Mouse (Mus musculus) myocyte (in vitro differentiated cells): ENCODE data around the gene Zfp592. TPM values are rescaled to one million over a fixed set of nuclear protein-coding genes. Genes with fewer than 3 reads are reported as not detected.

Source experiments
- H3K27me3 ChIP-seq: one replicate; pipeline ENCODE4 v1.6.1; 2011; ENCODE audit not compliant: control insufficient read depth, insufficient read depth, insufficient read length
- H3K36me3 ChIP-seq: one replicate; pipeline ENCODE4 v1.6.1; 2011; ENCODE audit not compliant: control insufficient read depth, insufficient read depth
- H3K4me2 ChIP-seq: one replicate; pipeline ENCODE4 v1.6.1; 2011; ENCODE audit warnings: low read depth, control low read depth
- H3K4me3 ChIP-seq: one replicate; pipeline ENCODE4 v1.5.1; 2011; ENCODE audit warnings: mild to moderate bottlenecking, control low read depth, moderate library complexity
- H3K79me2 ChIP-seq: one replicate; pipeline ENCODE4 v1.6.1; 2011; ENCODE audit not compliant: control insufficient read depth, insufficient read depth
- H3ac ChIP-seq: one replicate; pipeline ENCODE4 v1.6.1; 2011; ENCODE audit not compliant: control insufficient read depth, insufficient read length
- CEBPB ChIP-seq: IDR thresholded peaks from 2 replicates; pipeline ENCODE4 v1.6.1; 2011; ENCODE audit warnings: mild to moderate bottlenecking, moderate library complexity; ENCODE audit not compliant: poor library complexity, insufficient read depth, severe bottlenecking
- E2F4 ChIP-seq: IDR thresholded peaks from one replicate; pipeline ENCODE4 v1.6.1; 2011; ENCODE audit warnings: mild to moderate bottlenecking, control low read depth, moderate library complexity; ENCODE audit not compliant: insufficient read depth
- MAX ChIP-seq: IDR thresholded peaks from one replicate; pipeline ENCODE4 v1.6.1; 2011; ENCODE audit warnings: low read depth, mild to moderate bottlenecking, control low read depth
- MYOD1 ChIP-seq, 3 experiments: IDR thresholded peaks; one replicate each; pipeline ENCODE4 v1.6.1; 2011; ENCODE audit warnings: control low read depth in 2 of 3, low read depth in 2 of 3, mild to moderate bottlenecking in 2 of 3, moderate library complexity in 1 of 3; ENCODE audit not compliant: insufficient read length in 2 of 3, control insufficient read depth in 1 of 3
- MYOG ChIP-seq, 3 experiments: IDR thresholded peaks; one replicate each; pipeline ENCODE4 v1.6.1; 2011; ENCODE audit warnings: control low read depth in 2 of 3, low read depth in 2 of 3, mild to moderate bottlenecking in 2 of 3; ENCODE audit not compliant: insufficient read length in 2 of 3, control insufficient read depth in 1 of 3, insufficient read depth in 1 of 3
- POLR2A ChIP-seq: IDR thresholded peaks from one replicate; pipeline ENCODE4 v1.6.1; 2011; ENCODE audit warnings: low read depth, mild to moderate bottlenecking, control low read depth, moderate library complexity; ENCODE audit not compliant: insufficient read length
- POLR2AphosphoS2 ChIP-seq: IDR thresholded peaks from one replicate; pipeline ENCODE4 v1.6.1; 2011; ENCODE audit warnings: low read depth, control low read depth; ENCODE audit not compliant: insufficient read length
- REST ChIP-seq: IDR thresholded peaks from one replicate; pipeline ENCODE4 v1.6.1; 2011; ENCODE audit warnings: mild to moderate bottlenecking, control low read depth, moderate library complexity; ENCODE audit not compliant: insufficient read depth, insufficient read length
- SRF ChIP-seq: IDR thresholded peaks from one replicate; pipeline ENCODE4 v1.6.1; 2011; ENCODE audit warnings: low read depth; ENCODE audit not compliant: control insufficient read depth, insufficient read length
- TCF12 ChIP-seq: IDR thresholded peaks from one replicate; pipeline ENCODE4 v1.6.1; 2011; ENCODE audit warnings: mild to moderate bottlenecking, control low read depth; ENCODE audit not compliant: poor library complexity, insufficient read depth, severe bottlenecking
- TCF3 ChIP-seq: IDR thresholded peaks from one replicate; pipeline ENCODE4 v1.6.1; 2011; ENCODE audit warnings: low read depth, control low read depth; ENCODE audit not compliant: insufficient read length
- USF1 ChIP-seq: IDR thresholded peaks from one replicate; pipeline ENCODE4 v1.6.1; 2011; ENCODE audit warnings: low read depth, mild to moderate bottlenecking, control low read depth, moderate library complexity
- polyA plus RNA-seq: library from polyadenylated mRNA; unstranded; fragments of >200 nt; fragmentation: generic; extraction: Trizol; gene quantifications from one replicate; pipeline ENCODE4 v1.2.1, GENCODE M21; 2012; ENCODE audit warnings: missing spikeins

Zfp592 gene
- polyA plus RNA-seq, 1 experiment, result 11.9 TPM

- Histone ChIP-seq H3K27me3 (peaks cover 23% of the 10 kb centered on the region), H3K79me2 (no peaks in the 10 kb centered on the region), H3K4me3 (no peak overlapping the region), H3K4me2 (no peak overlapping the region), H3K36me3 (no peaks in the 10 kb centered on the region), H3ac (no peak overlapping the region)
- TF ChIP-seq TCF3, result no peak
- TF ChIP-seq CEBPB, result no peak
- no peak for TF ChIP-seq MYOG (IDR thresholded peaks at IDR 0.05; ENCODE audit: control insufficient read depth in 1 of 3, insufficient read depth in 1 of 3, insufficient read length in 2 of 3, low read depth in 2 of 3)
- TF ChIP-seq REST, result no peak
- no peak for TF ChIP-seq MYOD1 (IDR thresholded peaks at IDR 0.05; ENCODE audit: control insufficient read depth in 1 of 3, insufficient read length in 2 of 3, low read depth in 2 of 3)
- no peak for TF ChIP-seq TCF12
- TF ChIP-seq USF1, result no peak
- no peak for TF ChIP-seq E2F4
- TF ChIP-seq MAX, result no peak
- no peak for TF ChIP-seq POLR2AphosphoS2
- TF ChIP-seq POLR2A, result no peak
- no peak for TF ChIP-seq SRF
These were observed 100.8 kb downstream of the Zfp592 start for GRCm38 (mm10) chr7:81094104-81094757.

Other genes with a start within 250 kb of the Zfp592 start
- gene Iqgap1, start 167.7 kb upstream of the Zfp592 start, polyA plus RNA-seq, result 61.7 TPM
- 6.3 TPM for gene Zscan2, start 132.8 kb upstream of the Zfp592 start, polyA plus RNA-seq
- 15.1 TPM for gene Wdr73, start 92.4 kb upstream of the Zfp592 start, polyA plus RNA-seq
- 0.98 TPM for gene Nmb, start 88.6 kb upstream of the Zfp592 start, polyA plus RNA-seq
- gene Sec11a, start 45.9 kb upstream of the Zfp592 start, polyA plus RNA-seq, result 95.7 TPM
- 22.4 TPM for gene Alpk3, start 63.9 kb downstream of the Zfp592 start, polyA plus RNA-seq
- gene Slc28a1, start 121.1 kb downstream of the Zfp592 start, polyA plus RNA-seq, result not detected
- 3.5 TPM for gene Pde8a, start 219.9 kb downstream of the Zfp592 start, polyA plus RNA-seq